Comparison of ENCODE assay signal across 8 mouse cellular contexts in genomic region chr6:57743333-57743732, GRCm38 (mm10). TPM values are rescaled to one million over a fixed set of nuclear protein-coding genes. Genes with fewer than 3 reads are reported as not detected.
A peak's percentile ranks its signal among the peaks of the same experiment; 100 is the strongest.
DNase-seq lines count a peak whose midpoint lies in the region; TF ChIP-seq lines count a peak whose summit lies in the region.

No protein-coding gene starts in this region.

- no peaks in the 10 kb centered on the region; the same call in 1 of the 2 replicates for H3K36me3 ChIP-seq in embryonic facial prominence, embryonic 10.5 days (replicated peaks)

- no peak overlapping the region for H3K4me3 ChIP-seq in lung, adult 2 months (replicated peaks; ENCODE audit: extremely low read depth, low read depth, low read length)
- H3K4me3 ChIP-seq in embryonic facial prominence, embryonic 10.5 days, result no peak overlapping the region

- H3K27me3 ChIP-seq in embryonic facial prominence, embryonic 10.5 days (replicated peaks; ENCODE audit: low read depth, poor library complexity, severe bottlenecking), result no peaks in the 10 kb centered on the region

- peak; percentile 8 for DNase-seq in adrenal gland, adult 2 months
- DNase-seq in adrenal gland, adult 18-20 months (ENCODE audit: low spot score in 2 of 2), result no peak
- DNase-seq in lung, adult 2 months, result peak; percentile 5
- DNase-seq in lung, adult 18-20 months, result no peak
- DNase-seq in kidney, postnatal 10 days, result peak; percentile 27
- DNase-seq in retina, postnatal 1 day, result peak; percentile 13
- DNase-seq in left cerebral cortex, adult 8-10 months (ENCODE audit: low spot score in 2 of 2), result no peak
- no peak for DNase-seq in embryonic facial prominence, embryonic 10.5 days (ENCODE audit: low spot score)

- 66% methylated on average over 2 of the region's 2 CpGs for WGBS in lung, adult 2 months
- 79% methylated on average over 2 of the region's 2 CpGs for WGBS in embryonic facial prominence, embryonic 10.5 days

- no peak for TF ChIP-seq POLR2A in lung, adult 2 months (IDR thresholded peaks at IDR 0.05; ENCODE audit: borderline replicate concordance, extremely low read depth, low read depth, low read length)

- H3K27ac ChIP-seq in embryonic facial prominence, embryonic 10.5 days (replicated peaks), result no peak overlapping the region

- no peaks in the 10 kb centered on the region for H3K4me1 ChIP-seq in lung, adult 2 months (ENCODE audit: control insufficient read depth, insufficient read depth, low read length)
- H3K4me1 ChIP-seq in embryonic facial prominence, embryonic 10.5 days, result no peaks in the 10 kb centered on the region

- H3K9me3 ChIP-seq in embryonic facial prominence, embryonic 10.5 days, result no peaks in the 10 kb centered on the region

- TF ChIP-seq CTCF in lung, adult 2 months (IDR thresholded peaks at IDR 0.05; ENCODE audit: insufficient read depth, low read length), result peak; percentile 68; the same call in 1 of the 2 replicates

RNA-seq across cellular contexts. Expression of gene Lancl2, which starts 41.0 kb away (rescaled TPM):
- total RNA-seq in adrenal gland, adult 2 months (2021), result 10 to 100 TPM; 15.5 to 17.6 TPM
- 2.4 and 2.9 TPM in 2 replicates for polyA plus RNA-seq in adrenal gland, adult 2 months (2012; rRNA removed)
- 10 to 100 TPM; 15.2 to 16.9 TPM for total RNA-seq in adrenal gland, adult 18-20 months (2021)
- polyA plus RNA-seq in lung, adult 2 months (2012; rRNA removed), result 4.4 and 4.9 TPM in 2 replicates
- total RNA-seq in left cerebral cortex, adult 8-10 months (2022), result 100 to 1,000 TPM in 2 of 4 experiments, 10 to 100 TPM in 2; 88.9 to 114 (median 97.6) TPM
- 33.8 and 36.6 TPM in 2 replicates for polyA plus RNA-seq in embryonic facial prominence, embryonic 10.5 days (2016; fragmentation: Nextera tagmentation; extraction: Ambion mirVana)

RNA-seq across cellular contexts. Expression of gene Pyurf, which starts 51.5 kb away (rescaled TPM):
- 10 to 100 TPM; 17.2 to 19.8 TPM for total RNA-seq in adrenal gland, adult 2 months (2021)
- polyA plus RNA-seq in adrenal gland, adult 2 months (2012; rRNA removed), result 41.4 and 42.3 TPM in 2 replicates
- 10 to 100 TPM; 16.4 to 22.1 TPM for total RNA-seq in adrenal gland, adult 18-20 months (2021)
- polyA plus RNA-seq in lung, adult 2 months (2012; rRNA removed), result 7.3 and 8.4 TPM in 2 replicates
- 10 to 100 TPM in 1 of 4 experiments, 1 to 10 TPM in 3; 8.6 to 10.2 (median 9.7) TPM for total RNA-seq in left cerebral cortex, adult 8-10 months (2022)
- polyA plus RNA-seq in embryonic facial prominence, embryonic 10.5 days (2016; fragmentation: Nextera tagmentation; extraction: Ambion mirVana), result 19.1 and 21.0 TPM in 2 replicates

Comparison
In these comparisons a context has a peak if more than half of its experiments do, and no peak if none do; other contexts are left out.
1. DNase-seq: peak in adrenal gland, adult 2 months (single experiment), lung, adult 2 months (single experiment), kidney, postnatal 10 days (single experiment) and retina, postnatal 1 day (single experiment); none in adrenal gland, adult 18-20 months (0 of 2), lung, adult 18-20 months (0 of 2), left cerebral cortex, adult 8-10 months (0 of 2) and embryonic facial prominence, embryonic 10.5 days (single experiment).
2. RNA of gene Lancl2, which starts 41.0 kb away (total RNA-seq): 88.9 to 114 TPM in left cerebral cortex, adult 8-10 months; 15.5 to 17.6 TPM in adrenal gland, adult 2 months and 15.2 to 16.9 TPM in adrenal gland, adult 18-20 months; every median in the first group is over 4 times any median in the second.